Mouse (Mus musculus): ENCODE results near the gene Bmf. TPM values are rescaled to one million over a fixed set of nuclear protein-coding genes. Genes with fewer than 3 reads are reported as not detected.

Bmf gene
- polyA plus RNA-seq, 1 experiment from 2014 or later: 6.0 TPM

DNA sequence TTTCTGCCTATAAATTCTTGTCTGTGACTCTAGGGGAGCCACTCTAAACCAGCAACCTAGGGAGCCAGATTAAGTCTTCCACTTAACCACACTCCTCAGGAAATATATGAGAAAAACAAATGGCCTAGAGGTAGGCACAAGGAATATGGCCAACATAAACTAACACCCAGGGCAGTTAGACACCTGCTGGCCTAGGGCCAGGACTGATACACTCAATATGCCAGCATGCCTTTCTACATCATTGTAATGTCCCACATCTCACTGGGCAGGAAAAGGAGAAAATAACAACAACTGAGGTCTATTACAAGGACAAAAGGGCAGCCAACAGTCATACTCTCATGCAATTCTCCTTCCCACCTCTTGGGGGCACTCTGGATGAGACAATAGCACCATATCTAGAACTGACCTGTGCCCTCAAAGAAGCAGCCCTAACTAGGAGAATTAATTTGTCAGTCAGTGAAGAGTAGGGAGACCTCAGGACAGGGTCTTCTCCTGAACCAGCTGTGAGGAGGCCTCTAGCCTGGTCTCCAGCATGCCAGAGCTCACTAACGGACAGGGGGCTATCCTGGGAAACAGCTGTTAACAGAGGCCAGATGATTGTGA is 6.4 kb downstream of the Bmf start:
- 61% methylated on average over 1 of the region's 1 CpGs for WGBS
- peaks cover 90% of the 10 kb centered on the region for H3K4me1 ChIP-seq
- peak overlapping the region; percentile 91 for H3K27ac ChIP-seq (replicated peaks)
- no peaks in the 10 kb centered on the region for H3K9me3 ChIP-seq
- H3K4me3 ChIP-seq: 0 out of 2 replicates have a peak overlapping the region, but pooled peaks have one; percentile 93
- H3K27me3 ChIP-seq (replicated peaks; ENCODE audit: low read depth, poor library complexity, severe bottlenecking): peaks cover 11% of the 10 kb centered on the region; the same call in 1 of the 2 replicates
- no peak for DNase-seq (ENCODE audit: low spot score)
- peaks cover 16% of the 10 kb centered on the region for H3K36me3 ChIP-seq (replicated peaks)

GRCm38 (mm10) chr2:118541716-118542115 is 7.8 kb downstream of the Bmf start:
- DNase-seq (ENCODE audit: low spot score): no peak
- peaks cover 19% of the 10 kb centered on the region for H3K36me3 ChIP-seq (replicated peaks)
- no peaks in the 10 kb centered on the region for H3K9me3 ChIP-seq
- H3K27me3 ChIP-seq (replicated peaks; ENCODE audit: low read depth, poor library complexity, severe bottlenecking): peaks cover 4% of the 10 kb centered on the region; the same call in 1 of the 2 replicates
- peaks cover 89% of the 10 kb centered on the region for H3K4me1 ChIP-seq
- 79% methylated on average over 3 of the region's 3 CpGs for WGBS
- no peak overlapping the region for H3K4me3 ChIP-seq
- peak overlapping the region; percentile 44; the same call in 1 of the 2 replicates for H3K27ac ChIP-seq (replicated peaks)

DNA sequence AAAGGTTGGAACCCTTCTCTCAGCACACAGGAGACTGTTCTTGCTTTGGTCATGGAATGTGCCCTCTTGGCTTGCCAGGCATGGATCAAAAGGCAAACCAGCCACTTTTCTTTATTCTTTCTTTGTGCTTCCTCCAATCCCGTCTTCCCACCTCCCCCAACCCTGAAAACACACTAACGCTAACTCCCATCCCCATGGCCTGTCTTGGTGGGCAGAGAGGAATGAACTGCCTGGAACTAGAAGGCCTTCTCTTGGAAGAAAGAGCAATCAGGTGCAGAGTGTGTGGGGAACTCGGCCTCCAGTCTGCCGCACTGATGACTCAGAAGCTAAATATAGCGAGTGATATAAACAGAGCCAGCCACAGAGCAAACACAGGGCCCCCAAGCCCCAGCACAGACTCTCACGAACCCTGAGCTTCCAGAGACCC is 8.8 kb downstream of the Bmf start:
- no peaks in the 10 kb centered on the region for H3K27me3 ChIP-seq (replicated peaks; ENCODE audit: low read depth, poor library complexity, severe bottlenecking)
- H3K27ac ChIP-seq (replicated peaks): peak overlapping the region; percentile 86
- H3K36me3 ChIP-seq (replicated peaks): peaks cover 25% of the 10 kb centered on the region
- H3K4me3 ChIP-seq: peak overlapping the region; percentile 18; the same call in 1 of the 2 replicates
- H3K4me1 ChIP-seq: peaks cover 86% of the 10 kb centered on the region
- 42% methylated on average over 6 of the region's 6 CpGs for WGBS
- H3K9me3 ChIP-seq: no peaks in the 10 kb centered on the region
- DNase-seq (ENCODE audit: low spot score): peak; percentile 30

DNA sequence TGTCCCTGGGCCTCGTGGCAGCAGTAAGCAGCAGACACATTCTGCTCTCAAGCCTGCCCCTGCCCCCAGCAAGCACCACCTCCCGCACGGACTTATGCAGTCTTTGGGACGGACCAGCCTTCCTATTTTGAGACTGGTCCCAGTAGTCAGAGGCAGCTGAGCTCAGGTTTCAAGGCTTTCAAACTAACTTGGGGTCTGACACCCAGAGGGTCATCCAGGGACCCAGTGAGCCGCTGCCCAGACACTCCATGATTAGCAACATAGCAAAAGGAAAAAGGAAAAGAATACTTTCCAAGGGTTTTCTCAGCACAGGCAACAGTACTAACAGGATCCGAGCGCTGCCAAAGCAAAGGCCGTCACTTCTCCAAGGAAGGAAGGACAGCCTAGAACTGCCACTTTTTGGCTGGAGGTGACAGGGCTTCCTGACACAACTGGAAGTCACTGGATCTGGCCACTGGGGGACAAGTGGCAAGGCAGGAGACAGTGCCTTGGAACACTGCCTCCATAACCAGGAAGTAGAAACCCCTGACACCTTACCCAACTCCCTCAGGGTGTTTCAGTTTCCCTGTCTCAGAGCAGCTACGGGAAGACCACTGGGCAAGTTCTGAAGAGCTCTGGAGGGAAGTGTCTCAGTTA is 9.5 kb downstream of the Bmf start:
- no peaks in the 10 kb centered on the region for H3K27me3 ChIP-seq (replicated peaks; ENCODE audit: low read depth, poor library complexity, severe bottlenecking)
- peaks cover 32% of the 10 kb centered on the region for H3K36me3 ChIP-seq (replicated peaks)
- H3K4me1 ChIP-seq: peaks cover 79% of the 10 kb centered on the region
- WGBS: 41% methylated on average over 9 of the region's 9 CpGs
- peak; percentile 35 for DNase-seq (ENCODE audit: low spot score)
- no peaks in the 10 kb centered on the region for H3K9me3 ChIP-seq
- peak overlapping the region; percentile 86 for H3K27ac ChIP-seq (replicated peaks)
- no peak overlapping the region for H3K4me3 ChIP-seq

- 85% methylated on average over 8 of the region's 8 CpGs for WGBS
- Histone ChIP-seq H3K9me3 (no peaks in the 10 kb centered on the region), H3K27ac (replicated peaks) (peak overlapping the region; percentile 75), H3K27me3 (replicated peaks; ENCODE audit: low read depth, poor library complexity, severe bottlenecking) (no peaks in the 10 kb centered on the region), H3K36me3 (replicated peaks) (peaks cover 42% of the 10 kb centered on the region), H3K4me3 (no peak overlapping the region), H3K4me1 (peaks cover 74% of the 10 kb centered on the region)
- no peak for DNase-seq (ENCODE audit: low spot score)
Measured at GRCm38 (mm10) chr2:118539040-118539439, 10.4 kb downstream of the Bmf start.

DNA sequence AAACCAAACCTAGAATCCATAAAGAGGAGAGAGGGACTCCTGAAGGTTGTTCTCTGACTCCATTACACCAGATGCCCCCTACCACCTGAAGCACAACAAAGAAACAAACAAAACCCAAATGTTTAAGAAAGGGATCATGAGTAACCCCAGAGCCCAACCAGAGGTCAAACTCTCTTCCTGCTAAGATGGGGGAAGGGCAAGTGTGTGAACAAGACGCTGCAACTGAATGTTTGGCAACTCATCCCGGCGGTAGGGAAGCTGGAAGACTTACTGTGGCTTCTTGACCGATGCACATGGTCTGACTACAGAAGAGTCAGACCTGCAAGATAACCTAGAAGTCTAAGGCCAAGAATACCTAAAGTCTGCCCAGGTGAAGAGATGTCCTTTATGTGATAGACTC is 12.3 kb downstream of the Bmf start:
- no peak for DNase-seq (ENCODE audit: low spot score)
- H3K36me3 ChIP-seq (replicated peaks): peaks cover 43% of the 10 kb centered on the region
- no peaks in the 10 kb centered on the region for H3K9me3 ChIP-seq
- peaks cover 74% of the 10 kb centered on the region for H3K4me1 ChIP-seq
- H3K4me3 ChIP-seq: no peak overlapping the region
- H3K27ac ChIP-seq (replicated peaks): peak overlapping the region; percentile 72
- no peaks in the 10 kb centered on the region for H3K27me3 ChIP-seq (replicated peaks; ENCODE audit: low read depth, poor library complexity, severe bottlenecking)
- 22% methylated on average over 4 of the region's 4 CpGs for WGBS

DNA sequence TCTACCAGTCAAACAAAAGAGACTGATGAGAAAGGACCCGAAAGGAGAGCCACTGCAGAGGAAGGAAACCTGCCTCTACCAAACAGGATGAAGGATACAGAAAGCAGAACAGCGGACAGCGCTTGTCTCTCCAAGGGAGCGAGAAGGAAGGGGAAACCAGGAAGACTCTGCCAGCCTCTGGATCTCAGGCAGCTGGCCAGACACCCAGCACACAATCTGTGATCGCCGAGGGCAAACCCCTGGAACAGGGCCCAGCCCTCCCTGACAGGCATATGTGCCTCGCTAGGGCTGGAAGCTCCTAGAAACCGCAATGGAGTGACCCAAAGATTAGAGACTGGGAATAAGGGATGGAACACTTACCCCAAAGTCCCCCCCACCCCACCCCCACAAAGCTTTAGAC is 12.9 kb downstream of the Bmf start:
- Histone ChIP-seq H3K4me3 (no peak overlapping the region), H3K4me1 (peaks cover 74% of the 10 kb centered on the region), H3K36me3 (replicated peaks) (peaks cover 46% of the 10 kb centered on the region), H3K27me3 (replicated peaks; ENCODE audit: low read depth, poor library complexity, severe bottlenecking) (no peaks in the 10 kb centered on the region), H3K27ac (replicated peaks) (peak overlapping the region; percentile 63), H3K9me3 (no peaks in the 10 kb centered on the region)
- 82% methylated on average over 8 of the region's 8 CpGs for WGBS
- no peak for DNase-seq (ENCODE audit: low spot score)

GRCm38 (mm10) chr2:118536111-118536510 is 13.4 kb downstream of the Bmf start:
- Histone ChIP-seq H3K4me1 (peaks cover 76% of the 10 kb centered on the region), H3K9me3 (no peaks in the 10 kb centered on the region), H3K27me3 (replicated peaks; ENCODE audit: low read depth, poor library complexity, severe bottlenecking) (no peaks in the 10 kb centered on the region), H3K4me3 (no peak overlapping the region), H3K27ac (replicated peaks) (0 out of 2 replicates have a peak overlapping the region, but pooled peaks have one; percentile 21), H3K36me3 (replicated peaks) (peaks cover 50% of the 10 kb centered on the region)
- 79% methylated on average over 6 of the region's 6 CpGs for WGBS
- DNase-seq (ENCODE audit: low spot score): no peak

GRCm38 (mm10) chr2:118533969-118534368 is 15.5 kb downstream of the Bmf start:
- peaks cover 47% of the 10 kb centered on the region for H3K36me3 ChIP-seq (replicated peaks)
- peak overlapping the region; percentile 95 for H3K27ac ChIP-seq (replicated peaks)
- H3K4me1 ChIP-seq: peaks cover 76% of the 10 kb centered on the region
- H3K27me3 ChIP-seq (replicated peaks; ENCODE audit: low read depth, poor library complexity, severe bottlenecking): no peaks in the 10 kb centered on the region
- H3K4me3 ChIP-seq: no peak overlapping the region
- WGBS: 49% methylated on average over 6 of the region's 6 CpGs
- peak; percentile 32 for DNase-seq (ENCODE audit: low spot score)
- no peaks in the 10 kb centered on the region for H3K9me3 ChIP-seq

- no peaks in the 10 kb centered on the region for H3K9me3 ChIP-seq
- WGBS: under 1% methylated on average over 6 of the region's 6 CpGs
- H3K27ac ChIP-seq (replicated peaks): peak overlapping the region; percentile 95
- peak; percentile 89 for DNase-seq (ENCODE audit: low spot score)
- H3K4me3 ChIP-seq: peak overlapping the region; percentile 38
- H3K4me1 ChIP-seq: peaks cover 84% of the 10 kb centered on the region
- no peaks in the 10 kb centered on the region for H3K27me3 ChIP-seq (replicated peaks; ENCODE audit: low read depth, poor library complexity, severe bottlenecking)
- peaks cover 40% of the 10 kb centered on the region for H3K36me3 ChIP-seq (replicated peaks)
Measured at GRCm38 (mm10) chr2:118532855-118533675, 16.4 kb downstream of the Bmf start.

- Histone ChIP-seq H3K27ac (replicated peaks) (peak overlapping the region; percentile 95), H3K36me3 (replicated peaks) (peaks cover 40% of the 10 kb centered on the region), H3K4me3 (peak overlapping the region; percentile 23), H3K9me3 (no peaks in the 10 kb centered on the region), H3K4me1 (peaks cover 81% of the 10 kb centered on the region), H3K27me3 (replicated peaks; ENCODE audit: low read depth, poor library complexity, severe bottlenecking) (no peaks in the 10 kb centered on the region)
- no peak for DNase-seq (ENCODE audit: low spot score)
- WGBS: 21% methylated on average over 10 of the region's 10 CpGs
Measured at GRCm38 (mm10) chr2:118532401-118532800, 17.1 kb downstream of the Bmf start.

GRCm38 (mm10) chr2:118529466-118530181 is 19.9 kb downstream of the Bmf start:
- peak; percentile 82 for DNase-seq (ENCODE audit: low spot score)
- no peaks in the 10 kb centered on the region for H3K9me3 ChIP-seq
- 3% methylated on average over 7 of the region's 7 CpGs for WGBS
- H3K27me3 ChIP-seq (replicated peaks; ENCODE audit: low read depth, poor library complexity, severe bottlenecking): no peaks in the 10 kb centered on the region
- peak overlapping the region; percentile 95 for H3K27ac ChIP-seq (replicated peaks)
- H3K36me3 ChIP-seq (replicated peaks): peaks cover 20% of the 10 kb centered on the region
- peaks cover 67% of the 10 kb centered on the region for H3K4me1 ChIP-seq
- peak overlapping the region; percentile 31 for H3K4me3 ChIP-seq

Data from embryonic facial prominence, embryonic 10.5 days (tissue).